Mouse (Mus musculus): ENCODE results near the gene 4933430I17Rik. TPM values are rescaled to one million over a fixed set of nuclear protein-coding genes. Genes with fewer than 3 reads are reported as not detected.

The 4933430I17Rik gene
- polyA plus RNA-seq, 1 experiment: 9.8 TPM

- H3K36me3 ChIP-seq (ENCODE audit: control insufficient read depth, insufficient read depth, low read length): no peaks in the 10 kb centered on the region
- no peak overlapping the region for H3K27ac ChIP-seq (ENCODE audit: control insufficient read depth, insufficient read depth, low read depth, low read length)
- TF ChIP-seq CTCF (IDR thresholded peaks at IDR 0.05; ENCODE audit: control insufficient read depth, insufficient read depth, insufficient replicate concordance, low read depth, low read length) (no peak), POLR2A (IDR thresholded peaks at IDR 0.05; ENCODE audit: control insufficient read depth, low read depth, low read length) (no peak)
- H3K27me3 ChIP-seq (ENCODE audit: control insufficient read depth, insufficient read depth, low read length): no peaks in the 10 kb centered on the region
- H3K4me3 ChIP-seq (ENCODE audit: control insufficient read depth, low read depth, low read length): no peak overlapping the region
- H3K4me1 ChIP-seq (ENCODE audit: control insufficient read depth, insufficient read depth, low read length): peaks cover 9% of the 10 kb centered on the region
Measured at GRCm38 (mm10) chr4:62520892-62521400, 4.2 kb upstream of the 4933430I17Rik start.

- TF ChIP-seq POLR2A (IDR thresholded peaks at IDR 0.05; ENCODE audit: control insufficient read depth, low read depth, low read length) (no peak), CTCF (IDR thresholded peaks at IDR 0.05; ENCODE audit: control insufficient read depth, insufficient read depth, insufficient replicate concordance, low read depth, low read length) (no peak)
- Histone ChIP-seq H3K4me3 (ENCODE audit: control insufficient read depth, low read depth, low read length) (peak overlapping the region; percentile 98), H3K27ac (ENCODE audit: control insufficient read depth, insufficient read depth, low read depth, low read length) (peak overlapping the region; percentile 30; the same call in 1 of the 2 replicates), H3K27me3 (ENCODE audit: control insufficient read depth, insufficient read depth, low read length) (no peaks in the 10 kb centered on the region), H3K4me1 (ENCODE audit: control insufficient read depth, insufficient read depth, low read length) (peaks cover 4% of the 10 kb centered on the region), H3K36me3 (ENCODE audit: control insufficient read depth, insufficient read depth, low read length) (no peaks in the 10 kb centered on the region)
Measured at GRCm38 (mm10) chr4:62525489-62525811, 281 bp downstream of the 4933430I17Rik start.

DNA sequence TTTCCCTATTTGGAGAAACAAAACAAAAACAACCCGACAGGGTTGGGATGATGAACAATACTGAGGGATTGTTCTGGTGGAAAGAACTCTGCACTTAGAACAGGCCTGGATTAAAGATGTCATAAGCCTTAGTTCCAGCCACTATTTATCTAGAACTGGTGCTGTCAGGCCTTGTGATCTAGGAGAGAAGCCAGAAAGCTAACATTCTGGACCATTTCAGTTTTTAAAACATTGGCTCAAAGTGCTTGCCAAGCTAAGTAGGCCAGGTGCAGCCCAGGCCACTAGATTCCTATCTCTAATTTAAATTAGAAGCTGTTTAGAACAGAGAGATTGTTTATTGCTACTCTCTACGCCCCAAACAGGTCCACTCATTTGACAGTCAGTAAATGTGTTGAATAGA is 1.1 kb downstream of the 4933430I17Rik start:
- no peak for TF ChIP-seq CTCF (IDR thresholded peaks at IDR 0.05; ENCODE audit: control insufficient read depth, insufficient read depth, insufficient replicate concordance, low read depth, low read length)
- TF ChIP-seq POLR2A (IDR thresholded peaks at IDR 0.05; ENCODE audit: control insufficient read depth, low read depth, low read length): no peak
- Histone ChIP-seq H3K4me3 (ENCODE audit: control insufficient read depth, low read depth, low read length) (peak overlapping the region; percentile 30; the same call in 1 of the 2 replicates), H3K27ac (ENCODE audit: control insufficient read depth, insufficient read depth, low read depth, low read length) (no peak overlapping the region), H3K4me1 (ENCODE audit: control insufficient read depth, insufficient read depth, low read length) (peaks cover 4% of the 10 kb centered on the region), H3K27me3 (ENCODE audit: control insufficient read depth, insufficient read depth, low read length) (no peaks in the 10 kb centered on the region), H3K36me3 (ENCODE audit: control insufficient read depth, insufficient read depth, low read length) (no peaks in the 10 kb centered on the region)

GRCm38 (mm10) chr4:62527655-62528054 is 2.5 kb downstream of the 4933430I17Rik start:
- Histone ChIP-seq H3K36me3 (ENCODE audit: control insufficient read depth, insufficient read depth, low read length) (no peaks in the 10 kb centered on the region), H3K27ac (ENCODE audit: control insufficient read depth, insufficient read depth, low read depth, low read length) (no peak overlapping the region), H3K4me1 (ENCODE audit: control insufficient read depth, insufficient read depth, low read length) (peaks cover 4% of the 10 kb centered on the region), H3K4me3 (ENCODE audit: control insufficient read depth, low read depth, low read length) (no peak overlapping the region), H3K27me3 (ENCODE audit: control insufficient read depth, insufficient read depth, low read length) (no peaks in the 10 kb centered on the region)
- TF ChIP-seq CTCF (IDR thresholded peaks at IDR 0.05; ENCODE audit: control insufficient read depth, insufficient read depth, insufficient replicate concordance, low read depth, low read length): no peak
- no peak for TF ChIP-seq POLR2A (IDR thresholded peaks at IDR 0.05; ENCODE audit: control insufficient read depth, low read depth, low read length)

DNA sequence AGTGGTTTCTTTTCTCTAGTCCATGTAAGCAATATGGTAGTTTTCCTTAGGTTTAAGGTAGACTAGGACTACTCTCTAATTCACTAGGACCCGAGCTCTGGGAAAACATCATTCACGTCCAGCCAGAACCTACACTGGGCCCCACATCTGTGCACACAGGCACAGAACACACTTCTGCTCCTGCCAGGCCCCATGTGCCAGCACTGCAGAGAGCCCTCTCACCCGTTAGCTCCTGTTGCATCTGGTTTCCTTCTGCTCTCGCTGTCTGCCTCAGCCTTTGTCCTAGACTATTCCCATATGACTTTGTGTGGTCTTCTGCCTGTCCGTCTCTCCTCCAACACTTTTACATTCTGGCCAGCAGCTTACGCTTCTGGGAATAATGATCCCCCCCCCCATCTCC is 8.6 kb downstream of the 4933430I17Rik start:
- TF ChIP-seq CTCF (IDR thresholded peaks at IDR 0.05; ENCODE audit: control insufficient read depth, insufficient read depth, insufficient replicate concordance, low read depth, low read length): no peak
- Histone ChIP-seq H3K4me1 (ENCODE audit: control insufficient read depth, insufficient read depth, low read length) (no peaks in the 10 kb centered on the region), H3K27ac (ENCODE audit: control insufficient read depth, insufficient read depth, low read depth, low read length) (no peak overlapping the region), H3K4me3 (ENCODE audit: control insufficient read depth, low read depth, low read length) (no peak overlapping the region), H3K27me3 (ENCODE audit: control insufficient read depth, insufficient read depth, low read length) (no peaks in the 10 kb centered on the region), H3K36me3 (ENCODE audit: control insufficient read depth, insufficient read depth, low read length) (no peaks in the 10 kb centered on the region)

- Histone ChIP-seq H3K4me1 (ENCODE audit: control insufficient read depth, insufficient read depth, low read length) (no peaks in the 10 kb centered on the region), H3K36me3 (ENCODE audit: control insufficient read depth, insufficient read depth, low read length) (no peaks in the 10 kb centered on the region), H3K27ac (ENCODE audit: control insufficient read depth, insufficient read depth, low read depth, low read length) (no peak overlapping the region), H3K4me3 (ENCODE audit: control insufficient read depth, low read depth, low read length) (no peak overlapping the region), H3K27me3 (ENCODE audit: control insufficient read depth, insufficient read depth, low read length) (no peaks in the 10 kb centered on the region)
- TF ChIP-seq CTCF (IDR thresholded peaks at IDR 0.05; ENCODE audit: control insufficient read depth, insufficient read depth, insufficient replicate concordance, low read depth, low read length) (no peak), POLR2A (IDR thresholded peaks at IDR 0.05; ENCODE audit: control insufficient read depth, low read depth, low read length) (no peak)
Measured at GRCm38 (mm10) chr4:62541802-62542201, 16.6 kb downstream of the 4933430I17Rik start.

DNA sequence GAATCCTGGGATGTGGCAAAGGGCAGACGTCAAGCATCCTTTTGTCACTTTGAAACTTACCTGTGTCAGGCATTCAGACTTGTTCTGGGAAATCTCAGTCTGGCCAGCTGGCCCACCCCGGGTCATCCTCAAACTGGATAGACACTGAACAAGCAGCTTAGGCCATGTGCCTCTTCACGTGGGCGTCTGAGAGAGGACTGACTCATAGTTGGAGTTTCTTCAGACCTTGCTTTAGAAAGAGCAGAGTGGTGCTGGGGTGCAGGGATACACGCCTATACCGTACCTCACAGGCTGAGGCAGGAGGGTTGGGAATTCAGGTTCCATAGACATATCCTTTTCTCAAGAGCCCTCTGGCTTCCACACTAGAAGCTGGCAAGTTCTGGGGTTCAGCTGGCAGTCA is 18.6 kb downstream of the 4933430I17Rik start:
- TF ChIP-seq CTCF (IDR thresholded peaks at IDR 0.05; ENCODE audit: control insufficient read depth, insufficient read depth, insufficient replicate concordance, low read depth, low read length) (no peak), POLR2A (IDR thresholded peaks at IDR 0.05; ENCODE audit: control insufficient read depth, low read depth, low read length) (no peak)
- H3K27ac ChIP-seq (ENCODE audit: control insufficient read depth, insufficient read depth, low read depth, low read length): no peak overlapping the region
- H3K4me1 ChIP-seq (ENCODE audit: control insufficient read depth, insufficient read depth, low read length): no peaks in the 10 kb centered on the region
- no peaks in the 10 kb centered on the region for H3K36me3 ChIP-seq (ENCODE audit: control insufficient read depth, insufficient read depth, low read length)
- no peaks in the 10 kb centered on the region for H3K27me3 ChIP-seq (ENCODE audit: control insufficient read depth, insufficient read depth, low read length)
- no peak overlapping the region for H3K4me3 ChIP-seq (ENCODE audit: control insufficient read depth, low read depth, low read length)

GRCm38 (mm10) chr4:62544801-62545200 is 19.6 kb downstream of the 4933430I17Rik start:
- Histone ChIP-seq H3K4me3 (ENCODE audit: control insufficient read depth, low read depth, low read length) (no peak overlapping the region), H3K27ac (ENCODE audit: control insufficient read depth, insufficient read depth, low read depth, low read length) (no peak overlapping the region), H3K27me3 (ENCODE audit: control insufficient read depth, insufficient read depth, low read length) (no peaks in the 10 kb centered on the region), H3K36me3 (ENCODE audit: control insufficient read depth, insufficient read depth, low read length) (no peaks in the 10 kb centered on the region), H3K4me1 (ENCODE audit: control insufficient read depth, insufficient read depth, low read length) (no peaks in the 10 kb centered on the region)
- TF ChIP-seq POLR2A (IDR thresholded peaks at IDR 0.05; ENCODE audit: control insufficient read depth, low read depth, low read length) (no peak), CTCF (IDR thresholded peaks at IDR 0.05; ENCODE audit: control insufficient read depth, insufficient read depth, insufficient replicate concordance, low read depth, low read length) (no peak)
